Mouse (Mus musculus) megakaryocyte, embryonic 14.5 days (primary cell): ENCODE results near the gene Pycr1.

ENCODE experiments used
- FLI1 ChIP-seq: IDR thresholded peaks from 2 replicates; pipeline ENCODE4 v1.6.1; 2012; ENCODE audit warnings: low read length, inconsistent platforms, mixed read lengths
- GATA1 ChIP-seq: IDR thresholded peaks from 3 replicates; pipeline ENCODE4 v1.6.1; 2012; ENCODE audit warnings: mixed read lengths, low read length, inconsistent platforms, borderline replicate concordance

DNA sequence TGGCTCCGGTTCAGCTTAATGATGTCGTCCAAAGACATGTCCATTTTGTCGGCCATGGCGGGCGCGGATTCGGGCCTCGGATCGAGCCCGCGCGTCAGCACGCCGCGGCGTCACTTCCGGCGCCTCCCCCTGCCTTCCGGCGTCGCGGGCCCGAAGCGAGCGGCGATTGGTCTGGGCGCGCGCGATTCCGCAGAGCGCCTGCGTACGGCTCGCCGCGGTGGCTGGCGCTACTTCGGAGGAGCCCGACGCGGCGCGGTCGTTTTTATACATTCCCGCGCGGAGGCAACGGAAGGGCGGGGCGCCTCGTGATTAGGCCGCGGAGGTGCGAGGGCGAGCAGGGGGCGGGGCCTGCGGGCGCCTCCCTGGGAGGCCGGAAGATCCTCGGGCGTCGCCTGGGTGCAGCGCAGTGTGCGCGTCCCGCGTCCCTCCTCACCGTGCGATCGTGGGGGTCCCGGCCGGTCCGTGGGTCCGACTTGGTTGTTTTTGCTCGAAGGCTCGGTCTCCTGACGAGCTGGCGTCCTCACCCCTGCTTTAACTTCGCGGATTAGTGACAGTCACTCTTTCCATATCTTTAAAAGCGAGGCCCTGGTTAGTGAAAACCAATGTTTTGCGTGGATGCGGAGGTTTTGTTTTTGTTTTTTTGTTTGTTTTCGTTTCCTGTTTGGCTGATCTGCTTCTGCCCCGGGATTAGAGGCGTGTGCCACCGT is 45.1 kb downstream of the Pycr1 start, which contains the start of the genes Alyref and Anapc11:
- TF ChIP-seq FLI1, result peak; percentile 90; the same call in 1 of the 2 replicates
- TF ChIP-seq GATA1, result no peak
